Mouse (Mus musculus) megakaryocyte, embryonic 14.5 days (primary cell): ENCODE results near the gene Kbtbd12. TPM values are rescaled to one million over a fixed set of nuclear protein-coding genes. Genes with fewer than 3 reads are reported as not detected.
A peak's percentile ranks its signal among the peaks of the same experiment; 100 is the strongest.

ENCODE experiments used
- H3K27me3 ChIP-seq: replicated peaks from 2 replicates; pipeline ENCODE3; 2012; ENCODE audit warnings: inconsistent platforms
- H3K36me3 ChIP-seq: replicated peaks from 2 replicates; pipeline ENCODE3; 2012; ENCODE audit warnings: low read length, inconsistent platforms, mixed read lengths
- H3K4me1 ChIP-seq: 2 replicates; pipeline ENCODE4 v1.6.1; 2012; ENCODE audit warnings: inconsistent platforms
- H3K4me3 ChIP-seq: replicated peaks from 2 replicates; pipeline ENCODE3; 2012; ENCODE audit warnings: moderate library complexity, mild to moderate bottlenecking, inconsistent platforms
- H3K9me3 ChIP-seq: 2 replicates; pipeline ENCODE4 v1.6.1; 2012; ENCODE audit warnings: inconsistent platforms
- FLI1 ChIP-seq: IDR thresholded peaks from 2 replicates; pipeline ENCODE4 v1.6.1; 2012; ENCODE audit warnings: low read length, inconsistent platforms, mixed read lengths
- GATA1 ChIP-seq: IDR thresholded peaks from 3 replicates; pipeline ENCODE4 v1.6.1; 2012; ENCODE audit warnings: mixed read lengths, low read length, inconsistent platforms, borderline replicate concordance
- polyA plus RNA-seq: library from polyadenylated mRNA; stranded (reverse); fragments of >175 nt; gene quantifications from 2 replicates; pipeline ENCODE4 v1.2.3, GENCODE M21; 2012; ENCODE audit warnings: low replicate concordance; ENCODE audit not compliant: insufficient read depth

Kbtbd12 gene
- polyA plus RNA-seq, 1 experiment = not detected

GRCm38 (mm10) chr6:88644786-88645185 lies 7.0 kb upstream of the Kbtbd12 start:
- TF ChIP-seq GATA1 = no peak
- H3K9me3 ChIP-seq = peaks cover 14% of the 10 kb centered on the region; the same call in 1 of the 2 replicates
- H3K4me1 ChIP-seq = 0 out of 2 replicates have a peak, but pooled peaks cover 4% of the 10 kb centered on the region
- no peak overlapping the region for H3K4me3 ChIP-seq
- no peaks in the 10 kb centered on the region for H3K36me3 ChIP-seq
- peaks cover 26% of the 10 kb centered on the region for H3K27me3 ChIP-seq

- Histone ChIP-seq H3K36me3 (no peaks in the 10 kb centered on the region), H3K4me3 (no peak overlapping the region), H3K4me1 (0 out of 2 replicates have a peak, but pooled peaks cover 4% of the 10 kb centered on the region), H3K27me3 (peaks cover 26% of the 10 kb centered on the region), H3K9me3 (peaks cover 23% of the 10 kb centered on the region)
- TF ChIP-seq GATA1 (no peak), FLI1 (no peak)
Observed at GRCm38 (mm10) chr6:88641346-88641920, 3.7 kb upstream of the Kbtbd12 start.

DNA sequence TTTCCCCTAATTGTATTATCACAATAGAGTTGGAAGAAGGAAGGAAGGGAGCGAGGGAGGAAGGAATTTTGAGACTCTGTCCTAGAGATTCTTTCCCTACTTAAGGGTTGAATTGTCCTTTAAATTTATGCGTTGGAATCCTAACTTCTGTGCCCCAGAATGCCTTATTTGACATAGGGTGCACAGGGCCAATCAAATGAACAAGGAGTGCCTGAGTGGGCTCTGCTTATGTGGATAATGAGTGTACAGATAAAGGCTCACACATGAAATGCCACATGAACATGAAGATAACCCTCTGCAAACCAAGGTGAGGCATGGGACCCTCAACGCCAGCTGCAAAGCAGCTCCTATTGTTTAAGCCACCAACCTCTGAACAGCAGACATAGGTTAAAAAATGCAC lies 2.6 kb upstream of the Kbtbd12 start:
- Histone ChIP-seq H3K27me3 (peaks cover 27% of the 10 kb centered on the region), H3K4me3 (no peak overlapping the region), H3K36me3 (no peaks in the 10 kb centered on the region), H3K9me3 (peaks cover 25% of the 10 kb centered on the region), H3K4me1 (0 out of 2 replicates have a peak, but pooled peaks cover 4% of the 10 kb centered on the region)
- TF ChIP-seq GATA1 = no peak
- TF ChIP-seq FLI1 = no peak

DNA sequence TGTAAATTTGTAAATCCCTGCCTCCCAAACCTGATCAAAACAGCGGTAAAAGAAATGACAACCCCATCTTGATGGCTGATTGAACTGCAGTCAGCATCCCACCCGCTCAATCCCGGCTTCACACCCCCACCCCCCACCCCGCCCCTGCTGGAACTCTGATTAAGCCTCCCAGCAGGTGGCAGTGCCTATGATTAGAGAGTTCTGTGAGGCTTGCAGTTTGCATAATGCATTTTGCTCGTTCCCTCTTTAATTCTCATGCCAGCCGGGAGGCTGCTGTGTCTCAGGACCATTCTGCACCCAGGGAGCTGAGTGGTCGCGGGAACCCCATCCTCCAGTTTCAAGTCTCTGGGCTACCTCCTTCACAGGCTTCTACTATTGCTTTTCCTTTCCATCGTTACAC lies 2.2 kb upstream of the Kbtbd12 start:
- no peaks in the 10 kb centered on the region for H3K36me3 ChIP-seq
- H3K9me3 ChIP-seq = peaks cover 29% of the 10 kb centered on the region
- H3K27me3 ChIP-seq = peaks cover 29% of the 10 kb centered on the region
- 0 out of 2 replicates have a peak, but pooled peaks cover 4% of the 10 kb centered on the region for H3K4me1 ChIP-seq
- no peak for TF ChIP-seq FLI1
- H3K4me3 ChIP-seq = no peak overlapping the region

GRCm38 (mm10) chr6:88639372-88639920 lies 1.7 kb upstream of the Kbtbd12 start:
- H3K9me3 ChIP-seq = peaks cover 32% of the 10 kb centered on the region
- TF ChIP-seq FLI1 (no peak), GATA1 (no peak)
- no peaks in the 10 kb centered on the region for H3K36me3 ChIP-seq
- 0 out of 2 replicates have a peak, but pooled peaks cover 4% of the 10 kb centered on the region for H3K4me1 ChIP-seq
- H3K27me3 ChIP-seq = peaks cover 31% of the 10 kb centered on the region
- H3K4me3 ChIP-seq = no peak overlapping the region

DNA sequence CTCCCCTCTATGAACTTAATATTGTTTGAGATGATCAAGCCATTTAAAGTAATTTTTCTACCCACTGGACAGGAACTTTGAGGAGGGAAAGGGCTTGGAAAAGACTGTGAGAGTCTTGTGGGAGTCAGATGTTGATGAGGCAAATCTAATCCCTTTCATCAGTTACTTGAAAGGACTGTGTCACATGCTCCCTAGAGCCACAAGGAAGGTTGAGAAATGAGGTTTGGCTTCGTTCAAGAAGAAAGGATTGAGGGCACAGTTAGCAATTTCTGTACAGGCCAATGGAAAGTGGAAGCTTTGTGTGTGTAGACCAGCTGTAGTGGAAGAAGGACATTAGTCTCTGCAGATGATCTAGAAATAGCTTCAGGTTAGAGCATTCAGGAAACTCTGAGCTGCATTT lies 1.2 kb upstream of the Kbtbd12 start:
- H3K36me3 ChIP-seq = no peaks in the 10 kb centered on the region
- no peak overlapping the region for H3K4me3 ChIP-seq
- peaks cover 32% of the 10 kb centered on the region for H3K27me3 ChIP-seq
- H3K9me3 ChIP-seq = peaks cover 35% of the 10 kb centered on the region
- no peaks in the 10 kb centered on the region for H3K4me1 ChIP-seq
- TF ChIP-seq FLI1 (no peak), GATA1 (no peak)

DNA sequence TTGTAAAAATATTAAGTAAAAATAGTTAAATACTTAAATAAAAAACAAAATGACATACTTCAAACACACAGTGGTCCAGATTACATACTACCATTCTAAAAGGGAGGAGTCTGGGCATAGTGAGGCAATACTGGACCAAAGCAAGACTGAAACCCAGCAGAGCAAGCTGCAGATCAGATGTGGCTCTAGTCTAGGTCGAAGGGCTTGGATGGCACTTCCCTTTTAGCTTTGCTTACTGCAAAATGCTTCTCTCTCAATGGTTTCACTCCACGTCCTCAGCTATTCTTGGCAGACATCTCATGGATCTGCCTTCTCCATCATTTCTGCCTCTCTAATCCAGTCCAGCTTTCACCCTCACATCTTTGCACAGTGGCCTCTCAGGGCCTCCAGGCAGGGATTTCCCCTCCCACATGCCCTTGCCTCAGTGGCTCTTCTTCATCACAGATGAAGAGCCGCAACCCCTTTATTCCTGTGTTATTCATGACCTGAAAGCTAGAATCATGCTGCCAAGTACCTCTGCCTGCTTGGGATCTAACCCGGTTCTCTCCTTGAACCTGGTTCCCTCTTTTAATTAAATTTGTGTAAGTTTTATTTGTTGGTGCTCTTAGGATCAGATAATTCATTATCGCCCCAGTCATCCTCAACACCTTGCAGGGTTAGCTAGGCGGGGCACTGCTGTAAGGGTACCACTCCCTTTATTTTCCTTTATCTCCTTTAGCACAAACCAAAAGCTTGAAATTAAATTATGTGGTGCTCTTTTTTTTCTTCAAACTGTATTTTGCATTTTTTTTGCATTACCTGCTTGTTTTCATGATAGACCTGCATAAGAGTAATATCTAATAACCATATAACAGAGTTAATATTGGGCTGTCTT lies 1.6 kb downstream of the Kbtbd12 start:
- H3K27me3 ChIP-seq = peaks cover 30% of the 10 kb centered on the region
- no peak overlapping the region for H3K4me3 ChIP-seq
- peaks cover 2% of the 10 kb centered on the region; the same call in 1 of the 2 replicates for H3K4me1 ChIP-seq
- TF ChIP-seq FLI1 = no peak
- no peak for TF ChIP-seq GATA1
- H3K36me3 ChIP-seq = no peaks in the 10 kb centered on the region
- H3K9me3 ChIP-seq = peaks cover 35% of the 10 kb centered on the region

DNA sequence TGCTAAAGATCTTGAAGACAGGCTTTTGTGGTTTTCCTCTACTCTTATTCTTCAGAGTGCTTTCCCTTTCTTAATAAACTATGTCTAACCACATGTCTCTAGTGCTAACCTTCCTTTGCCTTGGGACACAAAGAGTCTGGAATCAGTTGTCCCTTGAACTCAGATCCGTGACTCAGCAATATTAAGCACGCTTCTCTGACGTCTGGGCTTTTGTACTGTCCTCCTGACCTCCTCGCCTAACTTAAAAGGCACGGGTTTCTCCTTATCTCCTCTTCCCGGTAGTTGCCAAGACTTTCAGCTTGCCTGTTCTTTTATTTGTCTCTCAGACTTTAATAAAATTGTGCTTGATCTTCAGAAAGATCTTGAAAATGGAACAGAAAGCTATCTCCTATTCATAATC lies 6.5 kb downstream of the Kbtbd12 start:
- Histone ChIP-seq H3K36me3 (no peaks in the 10 kb centered on the region), H3K27me3 (peaks cover 53% of the 10 kb centered on the region), H3K4me1 (peaks cover 15% of the 10 kb centered on the region), H3K4me3 (no peak overlapping the region), H3K9me3 (peaks cover 17% of the 10 kb centered on the region)
- no peak for TF ChIP-seq FLI1
- no peak for TF ChIP-seq GATA1

DNA sequence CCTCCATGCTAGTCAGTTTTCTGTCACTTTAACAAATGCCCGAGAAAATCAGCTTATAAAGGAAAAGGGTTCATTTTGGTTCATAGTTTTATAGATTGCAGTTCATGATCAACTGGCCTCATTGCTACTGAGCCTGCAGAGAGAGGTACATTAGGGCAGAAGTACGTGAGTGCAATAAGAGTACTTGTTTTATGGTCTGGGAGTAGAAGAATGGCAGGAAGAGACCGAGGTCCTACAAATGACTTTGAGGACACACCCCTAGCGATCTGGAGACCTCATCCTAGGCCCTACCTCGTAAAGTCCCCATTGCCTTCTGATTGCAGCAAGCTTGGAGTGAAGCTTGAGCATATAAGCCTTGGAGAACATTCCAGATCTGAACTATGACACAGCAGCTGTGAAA lies 7.2 kb downstream of the Kbtbd12 start:
- Histone ChIP-seq H3K4me1 (peaks cover 15% of the 10 kb centered on the region), H3K27me3 (peaks cover 56% of the 10 kb centered on the region)

GRCm38 (mm10) chr6:88629821-88630220 lies 7.9 kb downstream of the Kbtbd12 start:
- Histone ChIP-seq H3K4me1 (peaks cover 15% of the 10 kb centered on the region), H3K27me3 (peaks cover 53% of the 10 kb centered on the region)
- TF ChIP-seq GATA1 = no peak
- TF ChIP-seq FLI1 = no peak

More for the DNA sequence above, 7.2 kb downstream of the Kbtbd12 start:
- TF ChIP-seq GATA1 (no peak), FLI1 (no peak)
- Histone ChIP-seq H3K9me3 (peaks cover 12% of the 10 kb centered on the region), H3K4me3 (peak overlapping the region; percentile 64), H3K36me3 (no peaks in the 10 kb centered on the region)

More at GRCm38 (mm10) chr6:88629821-88630220, 7.9 kb downstream of the Kbtbd12 start:
- H3K36me3 ChIP-seq = no peaks in the 10 kb centered on the region
- H3K4me3 ChIP-seq = no peak overlapping the region
- H3K9me3 ChIP-seq = peaks cover 5% of the 10 kb centered on the region; the same call in 1 of the 2 replicates
